Mouse (Mus musculus) lung, adult 2 months (tissue): ENCODE results near the gene Celf5.

Experiments used
- CTCF ChIP-seq: fragments of 200-500 bp; IDR thresholded peaks from 2 replicates; pipeline ENCODE4 v1.5.1; 2011; ENCODE audit warnings: mild to moderate bottlenecking, low read length, control low read depth; ENCODE audit not compliant: insufficient read depth
- POLR2A ChIP-seq: fragments of 200-500 bp; IDR thresholded peaks from 2 replicates; pipeline ENCODE4 v1.6.1; 2011; ENCODE audit warnings: low read depth, mild to moderate bottlenecking, control low read depth, low read length, borderline replicate concordance; ENCODE audit errors: extremely low read depth

GRCm38 (mm10) chr10:81427804-81428506 is 54.6 kb downstream of the Celf5 start:
- no peak for TF ChIP-seq CTCF
- TF ChIP-seq POLR2A = no peak
